Mouse (Mus musculus) brain, embryonic 14.5 days (tissue): ENCODE measurements around the gene Gigyf1. TPM values are rescaled to one million over a fixed set of nuclear protein-coding genes. Genes with fewer than 3 reads are reported as not detected.

Experiments
- DNase-seq: peaks from one replicate; pipeline ENCODE4 v3.0.0-alpha.2; 2011; ENCODE audit warnings: low read depth
- CTCF ChIP-seq: fragments of 200-500 bp; IDR thresholded peaks from 2 replicates; pipeline ENCODE4 v1.5.1; 2012; ENCODE audit warnings: inconsistent platforms, mild to moderate bottlenecking, moderate library complexity, borderline replicate concordance; ENCODE audit not compliant: insufficient read depth, insufficient read length; ENCODE audit errors: extremely low read depth
- POLR2A ChIP-seq: fragments of 200-500 bp; IDR thresholded peaks from 2 replicates; pipeline ENCODE4 v1.6.1; 2012; ENCODE audit warnings: mild to moderate bottlenecking, inconsistent platforms, borderline replicate concordance; ENCODE audit not compliant: poor library complexity, insufficient read depth, insufficient read length, severe bottlenecking; ENCODE audit errors: extremely low read depth
- polyA plus RNA-seq: library from polyadenylated mRNA; depleted of rRNA; stranded (reverse); fragments of >200 nt; gene quantifications from 2 replicates; pipeline ENCODE4 v1.2.3, GENCODE M21; 2012; rRNA removed

Gigyf1 gene
- 56.9 and 57.9 TPM in 2 replicates for polyA plus RNA-seq

DNA sequence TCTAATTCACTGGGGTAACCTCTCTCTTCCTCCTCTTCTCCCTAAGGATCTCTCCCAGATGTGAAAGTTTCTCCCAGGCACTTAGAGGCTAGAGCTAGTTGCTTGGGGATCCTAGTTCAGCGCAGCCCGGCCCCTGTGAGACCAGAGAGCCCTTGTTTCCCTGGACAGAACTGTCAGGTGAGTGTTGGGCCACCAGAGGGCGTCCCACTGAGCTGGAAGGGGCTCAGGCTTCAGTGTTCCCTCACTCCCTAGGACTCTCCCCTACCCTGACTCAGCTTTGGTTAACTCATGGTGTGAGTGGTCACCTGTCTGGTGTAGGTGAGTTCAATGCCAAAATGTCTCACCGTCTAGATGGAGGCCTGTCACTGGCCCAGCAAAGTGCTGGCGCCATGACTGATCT, at the start of gene Gigyf1:
TSS of gene Gigyf1 (plus strand) at position 113 of the 400 bp plus-strand sequence.
- TF ChIP-seq CTCF: peak; percentile 56
- no peak for TF ChIP-seq POLR2A

DNA sequence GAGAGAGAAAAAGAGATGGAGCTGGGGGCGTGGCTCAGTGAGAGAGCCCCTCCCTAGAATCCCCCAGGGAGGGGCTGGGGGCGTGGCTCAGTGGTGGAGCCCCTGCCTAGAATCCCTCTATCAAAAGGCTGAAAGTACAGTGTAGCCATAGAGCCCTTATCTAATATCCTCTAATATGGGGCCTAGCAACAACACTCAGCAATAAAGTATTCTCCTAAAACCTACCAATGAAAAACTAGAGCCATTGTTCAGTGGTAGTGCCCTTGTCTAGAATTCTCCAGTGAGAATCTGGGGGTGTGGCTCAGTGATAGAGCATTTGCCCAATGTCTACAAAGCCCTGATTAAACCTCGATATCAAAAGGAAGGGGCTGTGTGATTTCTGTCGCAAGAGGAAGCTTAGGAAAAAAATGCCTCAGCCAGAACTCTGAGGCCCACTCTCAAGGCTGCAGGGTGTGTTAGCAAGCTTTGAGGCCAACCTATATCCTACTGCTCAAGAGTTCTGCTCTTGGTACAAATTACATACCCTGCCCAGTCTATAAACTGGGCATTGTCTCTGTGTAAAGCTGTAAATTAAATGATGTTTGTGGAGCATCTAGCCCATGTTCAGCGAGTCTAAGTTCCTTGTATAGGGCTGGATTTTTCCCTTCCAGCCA, 46.0 kb upstream of the Gigyf1 start:
- DNase-seq: no peak
- no peak for TF ChIP-seq CTCF
- TF ChIP-seq POLR2A: no peak

More for the DNA sequence above, at the start of gene Gigyf1:
- DNase-seq: no peak

DNA sequence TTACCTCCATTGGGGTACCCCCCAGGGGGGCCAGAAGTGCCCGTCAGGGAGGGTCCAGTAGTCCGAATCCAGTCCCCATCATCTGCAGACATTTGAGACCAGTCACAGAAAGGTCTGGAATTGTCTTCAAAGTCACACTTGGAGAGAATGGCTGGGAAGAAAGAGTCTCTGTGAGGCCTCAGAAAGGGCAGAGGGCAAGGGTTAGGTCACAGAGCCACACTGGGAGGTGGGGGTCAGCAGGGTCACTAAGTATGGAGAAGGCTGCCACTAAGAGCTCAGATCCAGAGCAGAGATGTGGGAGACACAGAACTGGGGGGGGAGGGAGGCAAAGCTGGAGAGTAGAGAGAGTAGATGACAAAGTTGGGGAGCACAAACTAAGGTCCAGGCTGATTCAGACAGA, 44.0 kb upstream of the Gigyf1 start:
- no peak for DNase-seq
- TF ChIP-seq POLR2A: no peak
- TF ChIP-seq CTCF: no peak

DNA sequence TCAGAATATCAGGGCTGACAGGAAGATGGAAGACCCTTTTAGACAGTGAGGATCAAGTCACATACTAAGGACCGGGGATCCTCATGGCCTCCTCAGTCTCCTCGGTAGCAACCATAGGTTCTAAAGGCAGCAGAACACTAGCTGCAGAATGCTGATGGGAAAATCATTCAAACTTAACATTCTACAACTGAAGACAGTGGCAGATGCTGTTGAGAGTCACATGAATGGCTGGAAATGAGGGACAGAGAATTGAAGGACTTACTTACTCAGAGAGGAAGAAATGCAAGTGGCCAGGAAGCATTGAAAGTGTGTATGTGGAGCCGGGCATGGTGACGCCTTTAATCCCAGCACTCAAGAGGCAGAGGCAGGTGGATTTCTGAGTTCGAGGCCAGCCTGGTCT, 41.4 kb upstream of the Gigyf1 start, which contains the start of gene Zan:
TSS of gene Zan (minus strand) at position 101 of the 400 bp plus-strand sequence.
- TF ChIP-seq POLR2A (no peak), CTCF (no peak)
- no peak for DNase-seq

DNA sequence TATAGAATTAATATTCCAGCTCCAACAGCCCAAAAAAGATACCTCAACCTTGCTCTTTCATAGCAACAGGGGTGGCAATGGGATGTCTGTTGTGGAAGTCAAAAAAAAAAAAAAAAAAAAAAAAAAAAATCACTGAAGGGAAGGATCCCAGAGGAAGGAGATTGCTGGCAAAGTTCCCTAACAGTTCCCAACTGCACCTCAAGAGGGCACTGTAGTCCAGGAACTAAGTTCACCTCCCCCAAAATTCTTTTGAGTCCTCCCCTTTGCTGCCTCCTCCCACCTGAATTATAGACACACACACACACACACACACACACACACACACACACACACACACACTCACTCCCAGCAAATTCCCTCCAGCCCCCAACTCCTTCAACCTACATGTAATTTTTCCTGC, 37.2 kb upstream of the Gigyf1 start:
- TF ChIP-seq POLR2A (no peak), CTCF (peak; percentile 84; the same call in 1 of the 2 replicates)
- DNase-seq: peak; percentile 87

DNA sequence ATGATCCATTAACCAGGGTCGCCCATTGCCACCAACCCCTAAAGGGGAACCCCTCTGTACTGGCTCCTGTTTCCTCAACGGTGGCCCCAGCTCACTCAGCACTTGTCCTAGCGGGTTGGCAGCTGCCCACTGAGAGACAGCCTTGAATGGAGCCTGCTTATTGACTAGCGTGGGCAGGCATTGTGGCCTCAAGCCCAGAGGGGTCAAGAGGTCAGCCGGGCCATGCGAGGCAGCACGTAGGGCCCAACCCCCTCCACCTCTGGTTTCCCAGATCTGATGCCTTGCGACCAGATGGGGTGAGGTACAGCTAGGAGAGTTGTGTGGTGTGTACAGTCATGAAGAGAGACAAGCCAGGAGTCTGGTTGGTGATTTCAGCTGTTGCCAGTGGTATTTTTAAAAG, 36.5 kb upstream of the Gigyf1 start:
- no peak for DNase-seq
- TF ChIP-seq POLR2A (no peak), CTCF (no peak)

DNA sequence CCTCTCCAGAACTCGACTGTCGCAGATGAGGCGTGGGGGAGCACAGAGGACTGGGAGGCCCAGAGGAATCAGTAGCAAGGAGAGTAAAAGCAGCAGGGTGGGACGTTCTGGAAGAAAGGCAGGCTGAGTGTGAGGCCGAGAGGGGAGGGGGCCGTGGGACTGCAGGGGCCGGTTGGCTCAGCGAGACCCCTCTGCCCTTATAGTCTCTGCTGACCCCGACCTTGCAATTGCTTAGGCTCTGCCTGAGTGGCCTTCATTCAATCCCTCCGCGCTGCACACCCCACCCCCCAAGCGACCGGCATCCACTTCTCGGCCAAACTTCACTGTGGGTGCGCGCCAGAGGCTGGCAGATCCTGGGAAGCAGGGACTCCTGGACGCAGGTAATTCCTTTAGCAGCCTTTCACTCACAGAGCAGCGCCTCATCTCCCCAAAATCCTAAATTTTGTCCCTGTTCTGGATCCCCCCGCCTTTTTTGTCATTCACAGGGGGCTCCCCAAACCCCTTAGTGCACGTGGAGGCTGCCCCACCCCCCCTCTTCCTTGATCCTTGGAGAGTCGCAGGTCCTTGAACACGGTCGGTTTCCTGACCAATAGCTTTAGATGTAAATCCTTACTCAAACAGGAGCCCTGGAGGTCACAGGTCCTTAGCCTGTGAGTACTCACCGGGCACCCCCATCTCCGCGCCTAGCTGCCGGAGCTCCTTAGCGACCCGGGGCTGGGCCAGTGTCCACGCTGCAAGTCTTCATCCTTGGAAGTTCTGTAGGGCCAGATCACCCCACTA, 33.1 kb upstream of the Gigyf1 start:
- TF ChIP-seq POLR2A: no peak
- TF ChIP-seq CTCF: no peak
- DNase-seq: no peak

DNA sequence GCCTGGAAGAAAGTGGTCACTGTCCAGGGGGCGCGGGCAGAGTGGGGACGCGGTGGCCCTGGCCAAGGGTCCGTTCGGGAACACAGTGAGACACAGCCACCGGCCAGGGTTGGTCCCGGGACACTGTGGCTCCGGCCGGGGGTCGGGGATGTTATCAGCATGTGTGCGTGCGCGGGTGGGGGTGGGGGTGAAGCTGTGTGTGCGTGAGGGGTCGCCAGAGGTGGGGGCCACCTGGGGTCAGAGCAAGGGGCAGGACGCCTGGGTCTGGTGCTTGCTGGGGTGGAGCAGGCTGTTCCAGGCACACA, 32.5 kb upstream of the Gigyf1 start:
- TF ChIP-seq POLR2A (no peak), CTCF (no peak)
- no peak for DNase-seq

DNA sequence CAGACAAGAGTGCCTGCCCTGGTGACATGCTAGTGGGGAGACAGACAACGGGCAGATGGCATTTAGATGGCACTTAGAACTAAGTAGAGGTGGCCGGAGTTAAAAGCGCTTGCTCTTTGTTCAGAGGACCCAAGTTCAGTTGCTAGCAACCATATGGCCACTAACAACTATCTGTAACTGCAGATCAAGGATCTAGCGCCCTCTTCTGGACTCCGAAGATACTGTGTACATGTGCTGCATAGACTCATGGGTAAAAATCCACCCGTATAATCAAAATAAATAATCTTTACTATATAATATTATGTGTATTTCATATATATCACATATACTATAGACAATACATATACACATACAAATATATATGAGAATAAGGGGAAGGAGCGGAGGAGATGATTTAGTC, 30.7 kb upstream of the Gigyf1 start:
- no peak for DNase-seq
- TF ChIP-seq POLR2A (no peak), CTCF (no peak)

DNA sequence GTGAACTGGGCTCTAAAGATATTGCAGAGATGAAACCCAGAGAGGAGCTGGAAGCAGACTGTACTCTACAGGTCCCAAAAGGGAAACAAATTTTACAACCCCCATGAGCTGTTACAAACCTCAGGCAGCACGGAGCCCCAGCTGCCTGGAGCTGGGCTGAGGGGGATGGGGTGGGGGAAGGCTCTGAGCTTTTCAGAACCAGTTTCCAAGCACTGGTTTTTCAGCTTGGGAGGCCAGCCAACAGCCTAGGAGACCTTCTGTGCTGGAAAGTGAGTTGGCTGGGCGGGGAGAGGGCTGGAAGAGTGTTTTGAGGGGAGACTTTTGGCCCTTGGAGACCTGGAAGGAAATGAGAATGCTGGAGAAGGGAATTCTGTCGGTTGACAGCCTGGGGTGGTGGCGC, 26.8 kb upstream of the Gigyf1 start:
- TF ChIP-seq CTCF (no peak), POLR2A (no peak)
- no peak for DNase-seq

DNA sequence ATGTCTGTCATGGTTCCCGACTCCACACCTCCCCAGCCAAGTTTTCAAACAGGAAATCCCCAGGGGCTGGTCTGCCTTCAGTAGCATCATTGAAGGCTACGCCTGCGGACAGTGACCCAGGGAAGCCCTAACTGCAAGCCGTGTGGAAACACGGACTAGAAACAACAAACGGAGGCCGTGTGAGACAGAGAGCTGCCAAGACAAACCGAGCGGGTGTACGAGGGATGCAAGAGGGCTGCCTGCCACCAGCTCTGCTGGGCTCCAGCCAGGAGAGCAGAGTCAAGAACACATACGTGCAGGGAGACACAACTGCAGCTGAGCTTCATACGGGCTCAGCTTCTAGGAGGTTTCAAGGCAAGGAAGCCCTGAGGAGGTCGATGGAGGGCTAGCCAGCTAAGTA, 24.5 kb upstream of the Gigyf1 start:
- no peak for TF ChIP-seq POLR2A
- TF ChIP-seq CTCF: no peak
- no peak for DNase-seq

DNA sequence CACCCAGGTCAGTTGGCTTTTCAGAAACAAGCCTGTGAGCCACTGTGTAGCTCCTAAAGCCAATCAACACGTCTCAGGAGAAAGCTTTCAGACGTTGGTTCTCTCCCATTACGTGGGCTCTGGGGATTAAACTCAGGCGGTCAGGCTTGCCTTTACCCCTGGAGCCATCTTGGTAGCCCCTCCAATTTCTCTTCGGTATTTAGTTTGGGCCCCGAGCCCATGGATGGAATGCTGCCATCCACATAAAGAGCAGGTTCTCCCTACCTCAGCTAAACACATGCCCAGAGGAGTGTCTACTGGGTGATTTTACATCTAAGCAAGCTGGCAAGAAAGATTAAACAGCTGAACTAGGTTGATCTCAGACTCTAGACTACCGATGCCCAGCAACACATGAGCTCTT, 18.2 kb upstream of the Gigyf1 start:
- TF ChIP-seq POLR2A (no peak), CTCF (no peak)
- no peak for DNase-seq

DNA sequence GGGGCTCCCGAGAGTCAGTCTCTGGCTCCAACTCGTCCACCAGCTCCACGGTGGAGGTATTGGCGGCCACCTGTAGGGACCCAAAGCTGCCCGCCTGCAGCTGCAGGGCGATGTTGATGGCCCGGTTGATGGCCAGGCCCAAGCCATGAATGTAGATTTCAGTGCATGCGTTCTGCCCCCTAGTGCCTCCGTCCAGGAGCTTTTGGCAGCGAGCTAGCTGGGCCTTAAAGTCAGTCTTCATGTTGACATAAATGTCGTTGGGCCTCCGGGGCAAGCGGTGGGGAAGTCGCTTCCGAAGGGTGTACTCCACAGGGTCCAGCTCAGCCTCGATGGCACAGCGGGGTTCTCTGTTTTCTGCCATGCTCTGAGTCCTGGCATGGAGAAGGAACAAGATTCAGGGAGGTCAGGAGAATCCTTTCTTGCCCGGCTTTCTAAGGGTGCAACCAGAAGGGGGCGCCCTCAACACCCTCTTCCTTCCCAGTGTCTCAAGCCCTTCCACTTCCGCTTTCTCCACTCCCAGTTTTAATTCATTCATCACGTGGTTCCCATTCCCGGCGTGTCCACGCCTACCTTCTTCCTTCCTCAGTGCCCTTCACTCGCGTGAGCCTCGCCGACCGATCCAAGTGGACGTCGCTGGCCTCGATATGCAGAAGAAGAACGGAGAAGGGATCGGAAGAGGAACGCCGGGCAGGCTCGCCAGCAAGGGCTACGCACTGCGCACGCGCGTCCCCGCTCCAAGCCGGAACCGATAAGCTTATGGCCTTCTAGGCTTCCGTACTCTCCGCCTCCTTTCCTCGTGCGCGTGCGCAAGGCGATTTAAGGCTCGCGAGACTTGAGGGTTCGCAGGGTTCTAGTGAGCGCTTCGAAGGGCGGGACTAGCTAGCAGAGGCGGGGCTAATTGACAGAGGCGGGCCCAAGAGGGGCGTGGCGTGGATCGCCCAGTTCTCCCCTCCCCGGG, 16.4 kb upstream of the Gigyf1 start, which contains the start of gene Pop7:
TSS of gene Pop7 (minus strand) at position 810 of the 958 bp plus-strand sequence.
- DNase-seq: peak; percentile 100
- TF ChIP-seq POLR2A (peak; percentile 28; the same call in 1 of the 2 replicates), CTCF (peak; percentile 94)
